Mouse (Mus musculus): Measurements from ENCODE around the gene Pimreg.

The Pimreg gene

GRCm38 (mm10) chr11:72052636-72053035, 10.8 kb downstream of the Pimreg start:
- in situ Hi-C loops (cut with MboI; ENCODE audit: unreplicated experiment in 2 of 2): loop anchor here (10.0 to 25.0 kb wide), 4 partner anchors 152 to 510 kb away; partner anchors contain the start of genes 4933427D14Rik (in 1 of the 2), Gm43951 (in 1 of the 2), Spns3 (in 1 of the 2) and Txndc17 (in 1 of the 2)

DNA sequence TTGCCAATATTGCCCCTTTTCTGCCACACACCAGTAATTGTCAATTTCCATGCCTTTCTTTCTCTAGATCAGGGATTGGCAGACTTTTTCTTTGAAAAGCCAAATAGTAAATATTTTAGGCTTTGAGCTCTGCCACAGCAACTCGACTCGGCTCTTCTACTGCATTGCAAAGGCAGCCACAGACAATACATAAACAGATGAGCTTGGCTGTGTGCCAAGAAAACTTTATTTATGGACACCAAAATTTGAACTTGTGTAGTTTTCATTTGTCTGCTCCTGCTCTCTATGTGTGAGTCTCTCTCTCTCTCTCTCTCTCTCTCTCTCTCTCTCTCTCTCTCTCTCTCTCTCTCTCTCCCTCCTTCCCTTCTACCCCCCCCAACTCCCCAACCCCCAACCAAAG, 13.3 kb downstream of the Pimreg start:
- in situ Hi-C loops (cut with MboI; ENCODE audit: unreplicated experiment in 2 of 2): loop anchor here (10.0 to 25.0 kb wide), 4 partner anchors 150 to 507 kb away; partner anchors contain the start of genes 4933427D14Rik (in 1 of the 2), Gm43951 (in 1 of the 2), Spns3 (in 1 of the 2) and Txndc17 (in 1 of the 2)

DNA sequence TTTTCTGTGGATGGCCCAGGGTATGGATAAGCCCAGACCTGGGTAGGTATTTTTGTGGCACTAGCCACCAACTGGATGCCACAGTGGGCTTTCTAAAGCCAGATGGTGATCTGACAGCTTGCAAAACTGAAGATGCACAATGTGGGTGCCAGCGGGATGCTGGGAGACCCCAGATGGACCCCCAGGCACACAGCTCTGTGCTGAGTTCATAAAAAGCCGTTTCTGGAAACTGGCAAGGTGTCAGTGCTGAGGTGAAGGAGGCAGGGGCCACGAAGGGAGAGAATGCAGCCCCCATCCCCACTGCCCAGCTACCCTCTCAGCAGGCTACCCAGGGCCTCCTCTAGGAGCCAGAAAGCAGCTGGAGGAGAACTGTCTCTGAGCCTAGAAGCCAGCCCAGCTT, 15.3 kb downstream of the Pimreg start:
- in situ Hi-C loops (cut with MboI; ENCODE audit: unreplicated experiment in 2 of 2): loop anchor here (10.0 to 25.0 kb wide), 4 partner anchors 148 to 505 kb away; partner anchors contain the start of genes 4933427D14Rik (in 1 of the 2), Gm43951 (in 1 of the 2), Spns3 (in 1 of the 2) and Txndc17 (in 1 of the 2)

DNA sequence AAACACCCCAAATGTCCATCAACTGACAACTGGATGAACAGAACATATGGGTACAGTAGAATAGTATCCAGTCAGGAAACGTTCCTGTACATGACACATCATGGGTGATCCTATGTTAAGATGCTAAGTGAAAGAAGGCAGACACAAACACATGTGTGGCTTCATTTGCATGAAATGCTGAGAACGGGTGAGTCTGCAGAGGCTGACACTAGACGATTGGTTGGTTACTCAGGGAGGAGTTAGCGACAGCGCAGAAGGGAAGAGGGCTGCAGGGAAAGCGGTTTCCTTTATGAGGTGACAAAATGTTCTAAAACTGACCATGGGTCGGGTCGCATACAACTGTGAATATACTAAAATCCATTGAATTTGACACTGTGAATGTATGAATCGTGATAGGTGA, 18.6 kb downstream of the Pimreg start:
- in situ Hi-C loops (cut with MboI; ENCODE audit: unreplicated experiment in 2 of 2): loop anchor here (25.0 kb wide), 2 partner anchors 477 to 502 kb away; partner anchors contain the start of gene Spns3 (in 1 of the 2)

- in situ Hi-C loops (cut with MboI; ENCODE audit: unreplicated experiment in 2 of 2): loop anchor here (25.0 kb wide), 2 partner anchors 476 to 501 kb away; partner anchors contain the start of gene Spns3 (in 1 of the 2)
Measured at GRCm38 (mm10) chr11:72061093-72061620, 19.3 kb downstream of the Pimreg start.

GRCm38 (mm10) chr11:72064414-72064813, 22.6 kb downstream of the Pimreg start:
- in situ Hi-C loops (cut with MboI; ENCODE audit: unreplicated experiment in 2 of 2): loop anchor here (25.0 kb wide), 2 partner anchors 473 to 498 kb away; partner anchors contain the start of gene Spns3 (in 1 of the 2)

DNA sequence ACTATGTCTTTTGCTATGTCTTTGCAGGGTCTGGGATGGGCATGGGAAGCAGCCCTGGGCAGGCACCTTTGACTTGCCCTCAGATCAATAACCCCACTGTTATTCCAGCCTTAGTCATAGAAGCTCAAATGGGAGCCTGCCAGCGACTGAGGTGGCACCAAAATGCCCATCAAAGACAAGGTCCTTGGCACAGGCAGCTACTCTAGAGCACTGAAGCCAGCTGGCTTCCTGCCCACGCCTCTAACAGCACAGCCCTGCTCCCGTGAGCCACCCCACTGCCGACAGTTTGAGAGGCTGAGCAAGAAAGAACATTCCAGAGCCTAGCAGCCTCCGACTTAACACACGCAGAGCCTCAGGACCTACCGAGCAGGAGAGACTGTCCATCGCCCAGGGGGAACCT, 23.3 kb downstream of the Pimreg start:
- in situ Hi-C loops (cut with MboI; ENCODE audit: unreplicated experiment in 2 of 2): loop anchor here (25.0 kb wide), 2 partner anchors 472 to 497 kb away; partner anchors contain the start of gene Spns3 (in 1 of the 2)

- in situ Hi-C loops (cut with MboI; ENCODE audit: unreplicated experiment in 2 of 2): loop anchor here (25.0 kb wide), 2 partner anchors 471 to 496 kb away; partner anchors contain the start of gene Spns3 (in 1 of the 2)
Measured at GRCm38 (mm10) chr11:72066330-72066729, 24.5 kb downstream of the Pimreg start.

- in situ Hi-C loops (cut with MboI; ENCODE audit: unreplicated experiment in 2 of 2): loop anchor here (25.0 kb wide), 2 partner anchors 470 to 495 kb away; partner anchors contain the start of gene Spns3 (in 1 of the 2)
Measured at GRCm38 (mm10) chr11:72067326-72067725, 25.5 kb downstream of the Pimreg start.

DNA sequence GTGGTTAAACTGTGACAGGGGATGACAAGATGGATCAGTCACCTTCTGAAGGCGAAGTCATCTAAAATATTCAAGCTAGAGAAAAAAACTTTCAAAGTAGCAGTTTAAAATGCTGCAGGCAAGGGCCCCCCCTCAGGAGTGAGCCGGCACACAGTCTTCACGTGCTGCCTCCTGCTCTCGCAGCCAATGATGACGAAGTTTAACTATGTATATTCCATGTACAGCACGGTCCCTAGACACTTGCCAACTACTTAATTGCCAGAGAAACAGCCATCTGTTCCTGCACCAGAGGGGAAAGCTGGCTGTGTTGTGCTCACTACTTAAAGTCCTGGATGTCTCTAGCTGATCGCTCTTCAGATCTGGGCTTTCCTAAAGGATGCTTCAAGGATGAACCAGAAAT, 26.2 kb downstream of the Pimreg start:
- in situ Hi-C loops (cut with MboI; ENCODE audit: unreplicated experiment in 2 of 2): loop anchor here (25.0 kb wide), 2 partner anchors 469 to 494 kb away; partner anchors contain the start of gene Spns3 (in 1 of the 2)

DNA sequence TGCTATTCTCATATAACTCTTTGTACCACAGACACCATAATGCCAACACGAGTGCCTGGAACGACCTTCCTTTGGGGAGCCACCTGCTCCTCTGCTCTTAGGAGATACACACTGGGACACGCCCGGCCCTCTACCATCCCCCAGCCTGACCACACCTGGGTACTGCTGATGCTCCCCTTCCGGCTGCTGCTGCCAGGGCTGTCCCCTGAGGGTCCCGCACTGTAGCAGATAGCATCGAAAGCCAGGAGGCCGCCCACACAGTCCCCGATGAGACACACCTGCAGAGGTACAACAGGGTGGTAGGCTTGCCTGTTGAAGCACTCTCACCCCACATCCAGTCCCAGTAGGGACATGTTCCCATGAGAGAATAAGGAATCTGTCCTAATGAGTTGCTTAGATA, 28.9 kb downstream of the Pimreg start:
- in situ Hi-C loops (cut with MboI; ENCODE audit: unreplicated experiment in 2 of 2): loop anchor here (25.0 kb wide), 2 partner anchors 467 to 492 kb away; partner anchors contain the start of gene Spns3 (in 1 of the 2)

DNA sequence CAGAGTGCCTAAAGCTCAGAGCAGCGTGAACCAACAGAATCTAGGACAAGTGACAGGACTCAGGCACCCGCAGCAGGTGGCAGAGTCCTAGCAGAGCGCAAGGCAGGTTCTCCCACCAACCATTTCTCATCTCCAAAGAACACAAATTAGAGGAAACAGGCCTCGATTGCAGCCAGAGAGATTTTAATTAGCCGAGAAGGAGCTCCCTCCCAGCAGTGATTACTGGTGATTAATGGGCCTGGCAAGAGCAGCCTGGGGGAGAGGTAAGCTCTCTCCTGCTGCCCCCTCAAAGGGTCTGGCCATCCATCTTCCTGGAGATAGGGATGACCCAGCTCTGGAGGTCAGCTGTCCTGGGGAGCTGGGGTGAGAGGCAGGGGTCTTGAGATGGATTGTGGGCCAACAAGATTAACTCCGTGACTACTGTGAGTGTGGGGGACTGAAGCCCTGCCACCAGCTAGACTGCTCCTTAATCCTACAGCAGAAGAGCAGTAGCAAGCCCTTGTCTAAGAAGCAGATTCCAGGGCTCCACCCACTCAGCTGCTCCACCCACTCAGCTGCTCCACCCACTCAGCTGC, 30.6 kb downstream of the Pimreg start:
- in situ Hi-C loops (cut with MboI; ENCODE audit: unreplicated experiment in 2 of 2): loop anchor here (25.0 kb wide), 2 partner anchors 465 to 490 kb away; partner anchors contain the start of gene Spns3 (in 1 of the 2)

GRCm38 (mm10) chr11:72074230-72074629, 32.4 kb downstream of the Pimreg start:
- in situ Hi-C loops (cut with MboI; ENCODE audit: unreplicated experiment in 2 of 2): loop anchor here (25.0 kb wide), 2 partner anchors 463 to 488 kb away; partner anchors contain the start of gene Spns3 (in 1 of the 2)

GRCm38 (mm10) chr11:72078056-72078455, 36.2 kb downstream of the Pimreg start:
- in situ Hi-C loops (cut with MboI; ENCODE audit: unreplicated experiment in 2 of 2): no loop called here

GRCm38 (mm10) chr11:72078647-72079046, 36.8 kb downstream of the Pimreg start:
- in situ Hi-C loops (cut with MboI; ENCODE audit: unreplicated experiment in 2 of 2): no loop called here

- in situ Hi-C loops (cut with MboI; ENCODE audit: unreplicated experiment in 2 of 2): no loop called here
Measured at GRCm38 (mm10) chr11:72080461-72080860, 38.6 kb downstream of the Pimreg start.

- in situ Hi-C loops (cut with MboI; ENCODE audit: unreplicated experiment in 2 of 2): no loop called here
Measured at GRCm38 (mm10) chr11:72082601-72083000, 40.8 kb downstream of the Pimreg start.

DNA sequence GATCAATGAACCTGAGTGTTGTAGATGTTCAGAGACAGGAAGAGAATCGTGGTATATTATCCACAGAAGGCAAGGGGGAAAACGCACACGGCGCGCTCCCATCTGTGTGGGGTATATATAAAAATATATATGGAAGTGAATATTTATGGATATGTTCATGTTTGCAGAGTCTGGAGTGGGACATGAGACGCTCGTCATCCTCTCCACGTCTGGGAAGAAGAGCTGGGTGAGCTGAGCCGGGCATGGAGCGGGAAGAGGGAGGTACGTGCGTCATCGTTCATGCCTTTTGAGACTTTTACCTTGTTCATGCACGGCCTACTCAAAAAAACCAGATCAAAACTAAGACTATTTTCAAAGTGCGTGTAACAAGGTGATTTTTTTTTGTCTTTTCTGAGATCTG, 42.5 kb downstream of the Pimreg start:
- in situ Hi-C loops (cut with MboI; ENCODE audit: unreplicated experiment in 2 of 2): no loop called here

DNA sequence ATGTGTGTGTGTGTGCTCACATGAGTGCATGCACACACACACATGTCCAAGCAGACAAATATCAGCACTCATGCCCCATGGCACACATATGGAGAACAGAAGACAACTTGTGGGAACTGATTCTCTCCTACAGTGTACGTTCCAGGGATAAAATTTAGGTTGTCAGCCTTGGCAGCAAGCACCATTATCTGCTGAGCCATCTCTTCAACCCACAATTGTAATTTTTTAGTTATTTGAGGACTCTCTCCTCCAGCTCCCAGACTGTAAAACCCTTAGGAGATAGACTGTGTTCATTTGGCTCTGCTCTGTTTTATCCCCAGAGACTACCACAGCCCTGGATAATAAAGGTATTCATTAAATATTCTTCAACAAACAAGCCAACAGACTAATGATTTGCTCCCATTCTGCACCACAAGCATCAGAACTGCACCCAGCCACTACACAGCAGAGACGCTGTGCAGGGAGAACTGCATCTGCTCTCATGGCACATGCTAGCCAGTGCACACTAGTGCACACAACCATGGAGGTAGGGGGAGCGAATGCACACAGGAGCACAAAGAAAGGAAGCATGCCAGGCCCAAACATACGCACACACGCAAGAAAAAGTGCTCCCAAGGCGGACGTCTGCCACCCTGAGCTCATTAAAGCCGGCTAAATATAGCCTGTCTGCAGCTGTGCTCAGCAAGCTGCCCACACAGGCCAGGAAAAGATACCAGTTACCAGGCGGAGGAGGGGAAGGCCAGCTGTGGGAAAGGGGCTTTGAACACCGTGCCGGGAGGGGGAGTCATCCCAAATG, 44.6 kb downstream of the Pimreg start:
- in situ Hi-C loops (cut with MboI; ENCODE audit: unreplicated experiment in 2 of 2): no loop called here

GRCm38 (mm10) chr11:72092390-72092789, 50.6 kb downstream of the Pimreg start:
- in situ Hi-C loops (cut with MboI; ENCODE audit: unreplicated experiment in 2 of 2): no loop called here

Measured in v-Abl transformed pro-B cells (cell line).